Mouse (Mus musculus) CD4-positive helper T cell, adult 2 months (primary cell): Measurements from ENCODE around the gene 1810024B03Rik.
"Not testable (repeated sequence)": the region's sequence is repeated elsewhere in the genome, so short reads cannot be mapped to it uniquely, and the experiment has no call there.

Source experiments
- DNase-seq: peaks from one replicate; pipeline ENCODE4 v3.0.0-alpha.2; 2012; ENCODE audit warnings: low read depth, missing footprints, low spot score

Gene 1810024B03Rik

GRCm38 (mm10) chr2:127207547-127208451, at the start of gene 1810024B03Rik, which contains the start of gene Snrnp200:
Gene 1810024B03Rik (minus strand): TSS chr2:127208280.
Gene Snrnp200 (plus strand): TSS chr2:127208386.
- DNase-seq = peak; percentile 97

GRCm38 (mm10) chr2:127255294-127255693, 47.2 kb upstream of the 1810024B03Rik start:
- no peak for DNase-seq

DNA sequence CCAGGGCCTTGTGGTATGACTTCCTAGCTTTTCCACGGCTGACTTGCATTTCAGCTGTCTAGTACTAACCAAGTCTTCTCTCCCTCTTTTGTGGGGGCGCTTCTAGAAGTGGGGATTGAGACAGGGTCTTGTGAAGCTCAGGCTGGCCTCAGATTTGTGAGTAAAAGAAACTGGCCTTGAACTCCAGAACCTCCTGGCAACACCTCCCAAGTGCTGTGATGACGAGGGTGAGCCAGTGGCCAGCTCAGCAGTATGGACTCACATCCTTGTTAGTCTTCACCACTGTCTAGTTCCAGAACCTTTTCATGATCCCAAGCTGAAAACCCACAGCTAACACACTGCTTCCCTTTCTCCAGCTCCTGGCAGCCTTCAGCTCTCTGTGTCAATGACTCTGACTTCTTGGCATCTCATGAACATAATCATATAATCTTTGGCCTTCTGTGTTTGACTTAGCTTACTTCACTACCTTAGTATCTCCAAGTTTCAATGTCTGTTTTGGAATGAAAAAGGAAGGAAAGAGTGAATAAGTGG, 46.6 kb upstream of the 1810024B03Rik start:
- no peak for DNase-seq

GRCm38 (mm10) chr2:127252787-127253186, 44.7 kb upstream of the 1810024B03Rik start:
- no peak for DNase-seq

DNA sequence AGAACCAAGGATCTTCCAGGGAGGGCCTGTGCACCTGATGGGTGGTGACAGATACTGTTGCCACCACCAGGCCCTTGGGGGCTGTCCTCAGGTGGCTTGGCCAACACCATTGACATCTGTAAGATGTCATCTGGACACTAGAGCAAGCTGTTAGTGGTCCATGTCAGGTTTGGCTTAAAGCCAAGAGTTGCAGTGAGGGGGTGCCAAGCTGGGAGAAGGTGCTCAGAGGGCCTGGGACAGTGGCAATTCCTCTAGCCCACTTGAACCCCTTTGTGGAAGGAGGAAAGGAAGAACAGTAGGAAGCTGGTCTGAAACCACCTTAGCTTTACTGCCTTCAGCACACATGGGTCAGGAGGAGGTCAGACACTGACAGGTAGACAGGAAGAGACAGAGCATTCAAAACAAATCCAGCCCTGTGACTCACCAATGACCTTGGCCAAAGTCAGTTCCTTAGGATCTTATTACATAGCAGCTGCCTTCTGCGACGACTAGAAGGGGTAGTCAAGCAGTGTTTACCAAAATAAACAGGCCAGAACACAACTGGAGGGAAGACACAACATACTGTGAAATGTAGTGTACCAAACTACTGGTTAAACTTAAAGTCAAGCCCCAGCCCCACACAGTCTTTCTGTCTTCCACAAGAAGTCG, 43.9 kb upstream of the 1810024B03Rik start:
- no peak for DNase-seq

DNA sequence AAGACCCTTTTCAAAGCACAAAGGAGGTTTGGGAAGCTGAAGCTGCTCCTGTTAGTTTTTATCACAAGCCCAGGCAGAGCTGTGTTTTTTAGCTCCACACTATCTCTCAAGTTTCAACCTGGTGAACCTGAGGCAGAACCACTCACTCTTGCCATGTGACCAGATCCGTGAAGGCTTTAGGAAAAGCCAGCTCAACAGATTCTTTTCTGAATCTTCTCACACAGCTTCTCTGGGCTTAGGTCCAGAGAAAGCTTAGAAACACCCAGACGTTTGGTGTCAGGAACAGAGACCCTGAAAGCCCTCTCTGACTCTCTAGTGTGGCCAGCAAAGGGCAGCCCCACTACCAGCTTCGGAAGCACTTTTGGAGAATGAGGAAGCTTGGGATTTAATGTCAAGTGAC, 43.4 kb upstream of the 1810024B03Rik start:
- DNase-seq = no peak

DNA sequence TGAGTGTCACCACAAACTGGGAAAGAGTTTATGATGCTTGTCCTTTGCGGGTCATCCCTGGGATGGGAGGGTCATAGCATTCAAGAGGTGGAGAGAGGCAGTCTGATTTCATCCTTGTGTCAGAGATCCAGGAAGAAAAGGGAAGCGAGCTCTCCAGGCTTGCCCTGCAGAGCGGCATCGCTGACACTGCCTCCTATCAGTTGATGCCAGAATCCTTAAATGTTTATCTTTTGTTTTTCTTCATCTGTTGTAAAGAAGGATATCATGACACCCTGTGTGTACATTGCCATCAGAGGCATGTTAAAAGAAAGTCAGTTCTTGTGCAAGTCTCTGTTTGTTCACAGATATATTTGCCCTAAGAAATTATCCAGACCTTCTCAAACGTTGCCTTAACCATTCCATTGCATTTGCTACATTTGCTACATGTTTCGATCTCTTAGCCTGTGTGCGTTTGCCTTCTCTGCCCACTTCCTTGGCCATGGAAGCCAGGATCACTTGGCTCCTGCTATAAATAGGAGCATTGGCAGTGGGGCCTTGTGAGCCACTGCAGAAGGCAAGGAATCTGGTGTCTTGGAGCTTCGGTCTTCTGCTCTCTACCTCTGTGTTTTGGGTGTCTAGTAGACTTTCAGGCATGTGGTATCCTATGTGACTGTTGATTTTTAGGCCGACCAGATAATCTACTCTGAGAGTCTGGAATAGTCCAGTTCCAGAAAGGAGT, 42.4 kb upstream of the 1810024B03Rik start:
- DNase-seq = no peak

DNA sequence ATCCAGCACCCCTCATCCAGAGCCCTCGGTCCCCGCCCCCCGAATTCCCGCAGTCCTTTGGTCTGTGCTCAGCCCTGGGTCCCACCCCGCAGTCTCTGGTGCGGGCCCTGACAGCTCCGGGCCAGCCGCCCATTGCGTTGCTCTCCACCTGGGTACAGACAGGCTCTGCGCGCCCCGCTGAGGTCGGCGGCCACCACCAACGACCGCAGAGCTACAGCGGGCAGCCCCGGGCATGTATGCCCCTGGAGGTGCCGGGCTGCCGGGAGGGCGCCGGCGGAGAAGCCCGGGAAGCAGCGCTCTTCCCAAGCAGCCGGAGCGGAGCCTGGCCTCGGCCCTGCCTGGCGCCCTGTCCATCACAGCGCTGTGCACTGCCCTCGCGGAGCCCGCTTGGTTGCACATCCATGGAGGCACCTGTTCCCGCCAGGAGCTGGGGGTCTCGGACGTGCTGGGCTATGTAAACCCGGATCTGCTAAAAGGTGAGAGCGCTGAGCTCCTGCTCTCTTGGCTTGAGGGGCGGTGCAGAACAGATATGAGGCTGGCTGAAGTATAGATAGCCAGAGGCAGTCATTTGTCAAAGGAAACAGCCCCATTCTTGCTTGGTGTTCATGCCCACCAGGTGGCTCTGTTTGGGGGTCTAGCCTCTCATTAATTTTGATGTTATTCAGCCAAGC, 40.4 kb upstream of the 1810024B03Rik start:
- peak; percentile 53 for DNase-seq

GRCm38 (mm10) chr2:127247592-127248333, 39.7 kb upstream of the 1810024B03Rik start, which contains the start of the genes Ciao1 and Tmem127:
Gene Ciao1 (minus strand): TSS chr2:127247816.
Gene Tmem127 (plus strand): TSS chr2:127247908.
- DNase-seq = peak; percentile 99

GRCm38 (mm10) chr2:127240065-127240464, 32.0 kb upstream of the 1810024B03Rik start:
- DNase-seq = no peak

- no peak for DNase-seq
Observed at GRCm38 (mm10) chr2:127237897-127238610, 30.0 kb upstream of the 1810024B03Rik start.

DNA sequence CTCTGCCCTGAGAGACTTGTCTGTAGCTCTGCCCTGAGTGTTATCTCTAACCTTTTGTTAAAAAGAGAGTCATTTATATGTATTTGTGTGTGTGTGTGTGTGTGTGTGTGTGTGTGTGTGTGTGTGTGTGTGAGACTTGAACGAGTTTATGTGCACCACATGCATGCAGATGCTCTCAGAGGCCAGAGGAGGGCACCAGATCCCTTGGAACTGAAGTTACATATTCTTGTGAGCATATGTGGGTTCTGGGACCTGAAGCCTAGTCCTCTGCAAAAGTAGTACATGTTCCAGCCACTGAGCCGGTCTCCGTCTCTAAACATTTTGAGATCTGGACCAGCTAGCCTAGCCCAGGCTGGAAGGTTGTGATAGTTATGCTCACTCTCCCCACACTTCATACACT, 17.2 kb upstream of the 1810024B03Rik start:
- no peak for DNase-seq

- DNase-seq = no peak
Observed at GRCm38 (mm10) chr2:127217746-127218145, 9.7 kb upstream of the 1810024B03Rik start.

- no peak for DNase-seq
Observed at GRCm38 (mm10) chr2:127210701-127211100, 2.6 kb upstream of the 1810024B03Rik start.

GRCm38 (mm10) chr2:127208452-127208769, 331 bp upstream of the 1810024B03Rik start:
- no peak for DNase-seq

DNA sequence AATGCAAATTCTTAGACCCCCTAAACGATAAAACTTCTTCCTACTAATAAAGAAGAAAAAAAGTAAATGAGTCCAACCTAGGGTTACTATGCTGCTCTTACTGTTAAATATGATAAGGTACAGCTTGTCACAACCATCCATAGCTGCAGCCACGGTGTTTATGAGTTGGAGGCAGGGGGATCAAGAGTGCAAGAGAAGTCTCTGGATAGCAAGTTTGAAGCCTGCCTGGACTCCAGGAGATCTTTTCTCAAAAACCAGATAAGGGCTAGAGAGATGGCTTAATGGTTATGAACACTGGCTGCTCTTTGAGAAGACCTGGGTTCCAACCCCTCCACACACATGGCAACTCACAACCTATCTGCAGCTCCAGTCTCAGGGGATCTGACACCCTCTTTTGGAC, 1.2 kb downstream of the 1810024B03Rik start:
- DNase-seq = no peak

DNA sequence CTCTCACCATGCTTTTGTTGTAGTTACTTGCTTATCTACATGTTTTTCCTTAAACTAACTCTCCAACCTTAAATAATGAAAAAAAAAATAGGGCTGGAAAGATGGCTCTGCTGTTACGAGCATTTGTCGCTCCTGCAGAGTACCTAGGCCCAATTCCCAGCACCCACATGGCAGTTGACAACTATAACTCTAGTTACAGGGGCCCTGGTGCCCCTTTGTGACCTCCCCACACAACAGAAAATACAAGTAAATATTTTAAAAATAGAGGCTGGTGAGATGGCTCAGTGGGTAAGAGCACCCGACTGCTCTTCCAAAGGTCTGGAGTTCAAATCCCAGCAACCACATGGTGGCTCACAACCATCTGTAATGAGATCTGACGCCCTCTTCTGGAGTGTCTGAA, 2.1 kb downstream of the 1810024B03Rik start:
- not testable (repeated sequence) for DNase-seq

- peak; percentile 67 for DNase-seq
Observed at GRCm38 (mm10) chr2:127204932-127205331, 3.1 kb downstream of the 1810024B03Rik start.

- DNase-seq = peak; percentile 33
Observed at GRCm38 (mm10) chr2:127189574-127189973, 18.5 kb downstream of the 1810024B03Rik start.
